Mouse (Mus musculus) cerebellum, postnatal 25 days (tissue): Measurements from ENCODE around the gene Mrap2.
"Not testable (repeated sequence)": the region's sequence is repeated elsewhere in the genome, so short reads cannot be mapped to it uniquely, and the experiment has no call there.

Experiments
- DNase-seq, 2 experiments: peaks; one replicate each; pipeline ENCODE4 v3.0.0; 2021; ENCODE audit warnings: mixed read lengths in 2 of 2

Mrap2 gene

GRCm38 (mm10) chr9:87144106-87144505 lies at the start of gene Mrap2:
Gene Mrap2, plus strand, starts transcription at chr9:87144306.
- peak; percentile 76 to 85 for DNase-seq

GRCm38 (mm10) chr9:87097989-87098388 lies 46.1 kb upstream of the Mrap2 start:
- peak in 1 of 2 experiments; percentile 24 for DNase-seq

- DNase-seq, result no peak
Observed at GRCm38 (mm10) chr9:87115019-87115418, 29.1 kb upstream of the Mrap2 start.

- DNase-seq, result no peak
Observed at GRCm38 (mm10) chr9:87115456-87115931, 28.6 kb upstream of the Mrap2 start.

- DNase-seq, result no peak
Observed at GRCm38 (mm10) chr9:87115978-87116377, 28.1 kb upstream of the Mrap2 start.

- DNase-seq, result no peak
Observed at GRCm38 (mm10) chr9:87118996-87119395, 25.1 kb upstream of the Mrap2 start.

- DNase-seq, result no peak
Observed at GRCm38 (mm10) chr9:87121956-87122493, 22.1 kb upstream of the Mrap2 start.

- not testable (repeated sequence) for DNase-seq
Observed at GRCm38 (mm10) chr9:87127046-87127445, 17.1 kb upstream of the Mrap2 start.

- peak; percentile 70 to 72 for DNase-seq
Observed at GRCm38 (mm10) chr9:87135765-87136558, 8.1 kb upstream of the Mrap2 start.

- DNase-seq, result no peak
Observed at GRCm38 (mm10) chr9:87143076-87143475, 1.0 kb upstream of the Mrap2 start.

- DNase-seq, result peak; percentile 29 to 43
Observed at GRCm38 (mm10) chr9:87144532-87144931, 426 bp downstream of the Mrap2 start.

- peak in 1 of 2 experiments; percentile 21 for DNase-seq
Observed at GRCm38 (mm10) chr9:87145180-87145579, 1.1 kb downstream of the Mrap2 start.

- no peak for DNase-seq
Observed at GRCm38 (mm10) chr9:87145671-87146070, 1.6 kb downstream of the Mrap2 start.

GRCm38 (mm10) chr9:87146400-87146799 lies 2.3 kb downstream of the Mrap2 start:
- no peak for DNase-seq

- DNase-seq, result no peak
Observed at GRCm38 (mm10) chr9:87147927-87148326, 3.8 kb downstream of the Mrap2 start.

- DNase-seq, result no peak
Observed at GRCm38 (mm10) chr9:87152641-87153325, 8.7 kb downstream of the Mrap2 start.

GRCm38 (mm10) chr9:87162559-87162958 lies 18.5 kb downstream of the Mrap2 start:
- no peak for DNase-seq

- DNase-seq, result no peak
Observed at GRCm38 (mm10) chr9:87167001-87167830, 23.1 kb downstream of the Mrap2 start.

GRCm38 (mm10) chr9:87168051-87168450 lies 23.9 kb downstream of the Mrap2 start:
- no peak for DNase-seq

GRCm38 (mm10) chr9:87169144-87169543 lies 25.0 kb downstream of the Mrap2 start:
- no peak for DNase-seq

GRCm38 (mm10) chr9:87170891-87171290 lies 26.8 kb downstream of the Mrap2 start:
- DNase-seq, result no peak

GRCm38 (mm10) chr9:87171517-87171916 lies 27.4 kb downstream of the Mrap2 start:
- DNase-seq, result no peak

GRCm38 (mm10) chr9:87178534-87178933 lies 34.4 kb downstream of the Mrap2 start:
- no peak for DNase-seq
